Mouse (Mus musculus) stomach, embryonic 14.5 days (tissue): ENCODE results near the gene Col10a1. TPM values are rescaled to one million over a fixed set of nuclear protein-coding genes. Genes with fewer than 3 reads are reported as not detected.

Experiments used
- ATAC-seq: fragments of 200-750 bp; cut with Nextera tagmentation; 2 replicates; pipeline ENCODE4 v1.8.0; 2017; ENCODE audit warnings: low read depth, moderate TSS enrichment; ENCODE audit not compliant: insufficient number of reproducible peaks, insufficient read depth, low FRiP score
- H3K27ac ChIP-seq: fragments of 300-500 bp; sonication (generic); 2 replicates; pipeline ENCODE4 v1.5.1; 2014; ENCODE audit warnings: mild to moderate bottlenecking, low read length, moderate library complexity, mixed read lengths
- H3K27me3 ChIP-seq: fragments of 300-500 bp; sonication (generic); 2 replicates; pipeline ENCODE4 v1.6.1; 2014; ENCODE audit warnings: low read length, control low read depth, mixed read lengths; ENCODE audit not compliant: control insufficient read depth, insufficient read depth
- H3K36me3 ChIP-seq: fragments of 300-500 bp; sonication (generic); 2 replicates; pipeline ENCODE4 v1.6.1; 2014; ENCODE audit warnings: mild to moderate bottlenecking, control low read depth, low read length, moderate library complexity, mixed read lengths; ENCODE audit not compliant: control insufficient read depth, insufficient read depth
- H3K4me1 ChIP-seq: fragments of 300-500 bp; sonication (generic); 2 replicates; pipeline ENCODE4 v1.6.1; 2014; ENCODE audit warnings: low read length, control low read depth, mixed read lengths; ENCODE audit not compliant: control insufficient read depth, insufficient read depth
- H3K4me2 ChIP-seq: fragments of 300-500 bp; sonication (generic); replicated peaks from 2 replicates; pipeline ENCODE4 v1.6.1; 2014; ENCODE audit warnings: low read depth, low read length, control low read depth
- H3K4me3 ChIP-seq: fragments of 300-500 bp; sonication (generic); 2 replicates; pipeline ENCODE4 v1.5.1; 2014; ENCODE audit warnings: low read depth, low read length, control low read depth
- H3K9ac ChIP-seq: fragments of 300-500 bp; sonication (generic); replicated peaks from 2 replicates; pipeline ENCODE4 v1.6.1; 2014; ENCODE audit warnings: low read depth, mild to moderate bottlenecking, control low read depth, low read length, moderate library complexity, mixed read lengths
- H3K9me3 ChIP-seq: fragments of 300-500 bp; sonication (generic); 2 replicates; pipeline ENCODE4 v1.6.1; 2016; ENCODE audit warnings: low read depth, low read length, control low read depth; ENCODE audit not compliant: control insufficient read depth
- WGBS: fragments of 180-500 bp; shearing (Covaris S2); extraction: QIAGEN DNeasy Blood & Tissue Kit; methylation state at CpG from one replicate; pipeline ENCODE4 v1.1.7; 2014; 5-methylcytosine and 5-hydroxymethylcytosine counted together
- polyA plus RNA-seq: library from polyadenylated mRNA; unstranded; fragments of >200 nt; fragmentation: Nextera tagmentation; extraction: Ambion mirVana; gene quantifications from 2 replicates; pipeline ENCODE4 v1.2.1, GENCODE M21; 2014

The Col10a1 gene
- 0.23 and 0.34 TPM in 2 replicates for polyA plus RNA-seq

- Histone ChIP-seq H3K4me2 (no peak within 1 kb of the TSS), H3K9ac (no peak within 1 kb of the TSS), H3K4me1 (no peaks in the 10 kb centered on the region), H3K27ac (no peak within 1 kb of the TSS), H3K4me3 (no peak within 1 kb of the TSS), H3K27me3 (no peaks in the 10 kb centered on the region), H3K36me3 (no peaks in the 10 kb centered on the region), H3K9me3 (no peaks in the 10 kb centered on the region)
- no peak for ATAC-seq
- WGBS, result 76% methylated on average over 8 of the region's 8 CpGs
These were observed at the start of gene Col10a1 for GRCm38 (mm10) chr10:34389681-34390080. Gene Col10a1, plus strand, starts transcription at chr10:34389981.

GRCm38 (mm10) chr10:34341014-34341413 lies 48.8 kb upstream of the Col10a1 start:
- H3K36me3 ChIP-seq, result no peaks in the 10 kb centered on the region
- no peak overlapping the region for H3K4me3 ChIP-seq
- no peaks in the 10 kb centered on the region for H3K9me3 ChIP-seq
- no peak overlapping the region for H3K9ac ChIP-seq
- no peak overlapping the region for H3K4me2 ChIP-seq
- H3K27me3 ChIP-seq, result no peaks in the 10 kb centered on the region
- WGBS, result 37% methylated on average over 6 of the region's 6 CpGs
- no peak for ATAC-seq
- H3K4me1 ChIP-seq, result no peaks in the 10 kb centered on the region
- no peak overlapping the region for H3K27ac ChIP-seq

- Histone ChIP-seq H3K9ac (no peak overlapping the region), H3K4me2 (no peak overlapping the region), H3K9me3 (no peaks in the 10 kb centered on the region), H3K36me3 (no peaks in the 10 kb centered on the region), H3K27ac (no peak overlapping the region), H3K4me1 (no peaks in the 10 kb centered on the region), H3K27me3 (no peaks in the 10 kb centered on the region), H3K4me3 (no peak overlapping the region)
- WGBS, result 84% methylated on average over 1 of the region's 1 CpGs
- no peak for ATAC-seq
These were observed 47.9 kb upstream of the Col10a1 start for GRCm38 (mm10) chr10:34341886-34342285.

- Histone ChIP-seq H3K4me2 (no peak overlapping the region), H3K36me3 (no peaks in the 10 kb centered on the region), H3K27ac (no peak overlapping the region), H3K9me3 (no peaks in the 10 kb centered on the region), H3K4me1 (no peaks in the 10 kb centered on the region), H3K27me3 (no peaks in the 10 kb centered on the region), H3K4me3 (no peak overlapping the region), H3K9ac (no peak overlapping the region)
- ATAC-seq, result no peak
- WGBS, result 74% methylated on average over 4 of the region's 4 CpGs
These were observed 37.6 kb upstream of the Col10a1 start for GRCm38 (mm10) chr10:34352166-34352565.

GRCm38 (mm10) chr10:34358263-34358662 lies 31.5 kb upstream of the Col10a1 start:
- no peaks in the 10 kb centered on the region for H3K9me3 ChIP-seq
- 89% methylated on average over 3 of the region's 3 CpGs for WGBS
- H3K4me1 ChIP-seq, result no peaks in the 10 kb centered on the region
- no peak for ATAC-seq
- H3K4me2 ChIP-seq, result no peak overlapping the region
- no peak overlapping the region for H3K9ac ChIP-seq
- H3K4me3 ChIP-seq, result no peak overlapping the region
- H3K27ac ChIP-seq, result no peak overlapping the region
- no peaks in the 10 kb centered on the region for H3K27me3 ChIP-seq
- no peaks in the 10 kb centered on the region for H3K36me3 ChIP-seq

- no peak overlapping the region for H3K27ac ChIP-seq
- no peak overlapping the region for H3K9ac ChIP-seq
- H3K9me3 ChIP-seq, result no peaks in the 10 kb centered on the region
- no peaks in the 10 kb centered on the region for H3K4me1 ChIP-seq
- H3K36me3 ChIP-seq, result no peaks in the 10 kb centered on the region
- no peak overlapping the region for H3K4me2 ChIP-seq
- ATAC-seq, result no peak
- no peak overlapping the region for H3K4me3 ChIP-seq
- H3K27me3 ChIP-seq, result no peaks in the 10 kb centered on the region
These were observed 26.0 kb upstream of the Col10a1 start for GRCm38 (mm10) chr10:34363756-34364155.

- Histone ChIP-seq H3K27me3 (no peaks in the 10 kb centered on the region), H3K9me3 (no peaks in the 10 kb centered on the region), H3K9ac (no peak overlapping the region), H3K4me2 (no peak overlapping the region), H3K36me3 (no peaks in the 10 kb centered on the region), H3K27ac (no peak overlapping the region), H3K4me1 (0 out of 2 replicates have a peak, but pooled peaks cover 2% of the 10 kb centered on the region), H3K4me3 (no peak overlapping the region)
- 70% methylated on average over 5 of the region's 5 CpGs for WGBS
- ATAC-seq, result no peak
These were observed 21.6 kb upstream of the Col10a1 start for GRCm38 (mm10) chr10:34368138-34368537.

- no peak for ATAC-seq
- no peak overlapping the region for H3K4me3 ChIP-seq
- no peak overlapping the region for H3K9ac ChIP-seq
- H3K9me3 ChIP-seq, result no peaks in the 10 kb centered on the region
- H3K27ac ChIP-seq, result no peak overlapping the region
- H3K27me3 ChIP-seq, result no peaks in the 10 kb centered on the region
- H3K4me2 ChIP-seq, result no peak overlapping the region
- H3K36me3 ChIP-seq, result no peaks in the 10 kb centered on the region
- H3K4me1 ChIP-seq, result 0 out of 2 replicates have a peak, but pooled peaks cover 2% of the 10 kb centered on the region
- 50% methylated on average over 7 of the region's 7 CpGs for WGBS
These were observed 16.4 kb upstream of the Col10a1 start for GRCm38 (mm10) chr10:34373332-34373731.

GRCm38 (mm10) chr10:34385636-34386035 lies 4.1 kb upstream of the Col10a1 start:
- Histone ChIP-seq H3K36me3 (no peaks in the 10 kb centered on the region), H3K4me3 (no peak overlapping the region), H3K4me1 (no peaks in the 10 kb centered on the region), H3K9ac (no peak overlapping the region), H3K27ac (no peak overlapping the region), H3K4me2 (no peak overlapping the region), H3K9me3 (no peaks in the 10 kb centered on the region), H3K27me3 (no peaks in the 10 kb centered on the region)
- 69% methylated on average over 5 of the region's 5 CpGs for WGBS
- ATAC-seq, result no peak
